Mouse (Mus musculus) layer of hippocampus, adult 11-12 months (tissue): ENCODE data around the gene Pde4d.

ENCODE experiments used
- DNase-seq: peaks from one replicate; pipeline ENCODE4 v3.0.0; 2022; ENCODE audit warnings: low spot score

Pde4d gene

DNA sequence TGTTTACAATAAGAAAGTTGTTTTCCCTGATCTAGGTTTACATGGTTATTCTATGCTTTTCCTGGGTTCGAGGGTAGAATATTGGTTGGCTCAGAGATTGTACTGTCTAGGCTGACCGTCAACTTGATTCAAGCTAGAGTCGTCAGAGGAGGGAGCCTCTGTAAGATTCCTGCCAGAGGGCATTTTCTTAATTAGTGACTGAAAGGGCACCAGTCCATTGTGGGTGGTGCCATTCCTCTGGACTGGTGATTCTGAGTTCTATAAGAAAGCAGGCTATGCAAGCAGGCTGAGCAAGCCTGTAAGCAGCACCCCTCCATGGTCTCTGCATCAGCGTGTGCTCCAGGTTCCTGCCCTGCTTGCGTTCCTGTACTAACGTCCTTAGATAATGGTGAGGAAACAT lies 1376.1 kb downstream of the Pde4d start:
- no peak for DNase-seq

DNA sequence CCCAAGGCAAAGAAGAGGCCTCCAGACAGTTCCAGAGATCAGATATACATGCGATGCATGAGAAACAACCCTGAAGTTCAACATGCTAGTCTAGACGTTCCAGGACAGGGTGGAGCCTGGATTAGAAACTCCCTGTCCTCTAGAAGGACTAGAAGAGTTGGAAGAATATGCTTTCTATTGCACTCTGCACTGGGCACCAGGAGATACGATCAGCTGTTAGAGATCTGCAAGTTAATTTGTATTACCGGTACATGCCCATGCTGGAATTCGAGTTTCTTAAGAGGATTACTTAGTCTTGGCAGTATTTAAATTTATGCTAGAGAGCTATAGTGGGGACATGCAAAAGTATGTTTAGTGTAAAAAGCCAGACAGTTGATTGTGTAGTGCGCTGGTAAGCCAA lies 1377.6 kb downstream of the Pde4d start:
- no peak for DNase-seq

DNA sequence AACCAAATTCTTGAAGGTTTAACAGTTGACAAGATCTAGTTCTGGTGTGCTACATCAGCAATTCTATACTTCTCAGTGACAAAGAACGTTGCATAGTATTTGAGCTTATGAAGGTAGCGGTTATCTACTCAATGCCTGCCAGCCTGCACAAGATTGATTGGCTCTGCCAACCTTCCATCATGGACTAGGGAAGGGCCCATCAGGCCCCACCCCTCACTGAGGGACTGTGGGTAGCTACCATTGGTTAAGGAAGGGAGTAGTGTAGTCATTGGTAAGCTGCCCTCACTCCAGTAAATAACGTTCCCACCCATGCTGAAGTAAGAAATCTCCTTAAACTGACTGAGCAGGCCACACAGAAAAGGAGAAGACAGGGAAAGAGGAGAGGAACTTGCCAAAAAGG lies 1378.2 kb downstream of the Pde4d start:
- no peak for DNase-seq

DNA sequence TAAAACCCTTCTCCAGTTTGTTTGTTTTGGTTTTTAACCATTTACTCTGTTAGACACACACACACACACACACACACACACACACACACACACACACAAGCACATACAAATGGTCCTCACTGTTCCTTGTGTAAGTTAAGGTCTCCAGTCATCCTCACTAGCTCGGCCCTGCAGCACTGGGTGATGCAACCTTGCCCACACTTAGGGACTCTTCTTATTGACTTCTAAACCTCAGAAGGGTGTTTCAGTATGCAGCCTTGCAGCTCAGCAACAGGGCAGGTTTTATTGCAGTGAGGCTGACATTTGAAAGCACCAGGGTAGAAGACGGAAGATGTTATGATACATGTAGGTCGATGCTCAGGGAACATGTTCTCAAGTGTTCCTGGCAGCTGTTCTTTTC lies 1379.7 kb downstream of the Pde4d start:
- DNase-seq = no peak

DNA sequence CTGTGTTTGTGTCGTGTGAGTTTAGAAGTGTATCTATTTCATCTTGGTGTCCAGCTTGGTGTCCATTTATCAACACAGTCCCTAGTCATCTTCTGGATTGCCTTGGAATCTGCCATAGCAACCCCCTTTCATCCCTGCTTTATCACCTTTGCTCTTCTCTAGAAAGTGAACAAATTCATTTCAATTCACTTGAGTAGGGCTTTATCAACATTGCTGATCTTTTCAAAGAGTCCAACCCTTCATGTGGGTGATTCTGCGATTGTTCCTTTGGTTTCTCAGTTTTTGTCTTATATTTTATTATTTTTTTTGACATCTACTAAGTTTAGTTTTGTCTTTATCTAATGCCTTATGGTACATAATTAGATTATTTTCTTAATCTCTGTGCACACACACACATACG lies 1385.2 kb downstream of the Pde4d start:
- no peak for DNase-seq

DNA sequence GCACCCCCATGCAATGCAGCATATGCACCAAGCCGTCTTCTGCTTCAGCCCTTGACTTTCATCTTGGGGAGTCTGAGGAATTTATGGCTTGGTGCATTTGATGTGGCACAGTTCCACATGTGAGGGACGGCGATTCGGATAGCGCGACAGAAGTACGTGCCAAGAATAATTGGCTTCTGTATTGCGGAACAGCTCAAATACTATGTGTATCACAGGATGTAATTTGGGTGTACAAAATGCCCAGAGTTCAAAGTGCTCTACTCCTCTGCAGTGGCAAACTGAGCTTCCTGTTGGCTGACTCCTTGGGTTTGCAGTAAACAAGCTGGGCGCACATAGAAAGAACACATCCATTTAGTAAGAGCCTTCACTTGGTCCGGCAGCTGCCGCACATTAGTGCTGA lies 1387.7 kb downstream of the Pde4d start:
- DNase-seq = no peak

DNA sequence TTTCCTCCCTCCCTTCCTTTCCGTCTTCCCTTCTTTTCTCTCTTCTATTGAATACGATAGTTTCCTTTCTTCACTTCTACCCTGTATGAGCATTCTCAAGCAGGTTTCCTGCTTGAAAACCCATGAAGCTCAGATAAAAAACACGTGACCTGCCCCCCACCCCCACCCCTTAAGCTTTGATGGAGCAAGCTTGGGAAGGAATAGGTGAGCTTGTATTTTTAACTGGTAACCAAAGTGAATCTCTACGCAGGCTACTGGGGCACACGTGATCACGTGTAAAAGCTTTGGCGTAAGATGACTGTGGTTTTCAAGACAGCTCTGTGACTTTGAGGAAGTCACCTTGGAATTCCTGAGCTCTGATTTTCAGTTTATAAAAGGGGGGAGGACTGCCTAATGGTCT lies 1388.2 kb downstream of the Pde4d start:
- no peak for DNase-seq

DNA sequence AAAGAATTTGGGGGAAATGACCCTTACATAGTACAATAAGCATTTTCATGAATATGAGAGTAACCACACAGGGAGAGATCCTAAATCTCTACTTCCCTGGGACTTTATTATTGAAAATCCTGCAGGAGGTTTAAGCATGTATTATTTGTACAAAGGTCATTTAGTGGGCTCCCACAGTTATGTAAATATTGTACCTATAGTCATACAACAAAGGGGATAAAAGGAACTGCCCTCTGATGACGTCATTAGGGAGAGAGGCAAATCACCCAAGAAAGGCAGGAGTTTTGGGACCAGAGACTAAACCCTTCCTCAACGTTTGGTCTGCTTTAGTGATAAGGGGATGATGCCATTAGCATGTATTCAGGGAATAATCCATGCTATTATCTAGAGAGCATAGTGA lies 1390.5 kb downstream of the Pde4d start:
- DNase-seq = no peak

DNA sequence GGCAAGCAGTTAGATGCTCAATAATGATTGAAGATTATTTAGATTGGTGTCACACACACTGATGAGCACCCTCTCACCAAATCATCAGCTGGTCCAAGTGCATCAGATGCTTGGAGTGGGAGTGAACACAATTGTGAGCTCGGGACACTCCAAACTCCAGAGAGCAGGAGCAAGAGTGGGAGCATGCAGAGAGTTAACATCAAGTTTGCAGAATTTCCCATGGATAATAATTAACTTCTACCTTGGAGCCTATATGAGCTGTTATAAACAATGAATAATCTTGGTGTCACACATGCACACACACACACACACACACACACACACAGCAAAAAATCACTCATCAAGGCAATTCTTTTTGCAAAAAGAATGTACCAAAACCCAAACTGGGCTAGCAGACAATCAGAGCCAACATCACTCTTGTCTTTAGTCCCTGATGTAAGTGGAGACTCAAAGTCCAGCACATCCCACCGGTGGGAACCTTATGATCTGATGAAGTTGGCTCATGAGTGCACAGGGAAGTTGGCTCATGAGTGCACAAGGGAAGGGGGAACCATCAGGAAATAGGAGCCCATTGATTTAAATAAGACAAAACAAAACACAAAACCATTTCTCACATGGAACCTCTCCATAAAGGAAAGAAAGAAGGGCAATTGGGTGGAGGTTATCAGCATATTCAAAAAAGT lies 1391.5 kb downstream of the Pde4d start:
- DNase-seq = no peak

DNA sequence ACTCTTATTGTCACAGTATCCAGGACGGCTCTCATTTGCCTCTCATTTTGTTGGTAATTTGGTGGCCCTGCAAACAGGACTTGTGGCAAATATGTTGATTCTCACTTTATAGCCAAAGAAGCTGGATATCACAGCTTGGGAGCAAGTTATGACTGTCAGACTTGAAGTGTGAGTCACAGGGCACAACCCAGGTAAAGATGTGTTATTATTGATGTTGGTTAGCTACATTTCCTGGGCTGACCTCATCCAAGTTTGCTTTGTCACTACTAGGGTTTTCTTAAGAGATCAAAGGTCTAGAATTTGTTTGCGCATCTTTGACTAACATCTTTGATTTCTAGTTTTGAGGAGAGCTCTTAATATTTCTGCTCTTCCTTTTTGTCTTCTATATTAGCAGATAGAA lies 1393.2 kb downstream of the Pde4d start:
- DNase-seq = no peak

DNA sequence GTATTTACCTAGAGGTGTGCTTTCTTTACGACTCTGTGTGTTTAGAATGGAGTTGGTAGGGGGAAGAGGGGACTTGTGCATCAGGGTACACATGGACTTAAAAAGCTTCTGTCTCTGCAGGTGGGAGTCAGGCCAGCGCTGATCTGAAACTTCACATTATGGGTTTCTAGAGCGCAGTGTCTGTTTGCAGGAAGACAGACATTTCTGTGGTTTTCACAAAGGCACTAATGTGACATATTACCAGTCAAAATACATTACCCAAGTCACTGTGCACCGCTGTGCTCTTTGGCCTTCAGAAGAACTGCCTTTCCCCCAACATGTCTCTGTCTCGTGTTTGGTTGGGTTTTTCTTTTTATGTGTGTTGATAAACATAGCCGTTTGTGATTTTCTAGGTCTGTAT lies 1395.1 kb downstream of the Pde4d start:
- DNase-seq = no peak

DNA sequence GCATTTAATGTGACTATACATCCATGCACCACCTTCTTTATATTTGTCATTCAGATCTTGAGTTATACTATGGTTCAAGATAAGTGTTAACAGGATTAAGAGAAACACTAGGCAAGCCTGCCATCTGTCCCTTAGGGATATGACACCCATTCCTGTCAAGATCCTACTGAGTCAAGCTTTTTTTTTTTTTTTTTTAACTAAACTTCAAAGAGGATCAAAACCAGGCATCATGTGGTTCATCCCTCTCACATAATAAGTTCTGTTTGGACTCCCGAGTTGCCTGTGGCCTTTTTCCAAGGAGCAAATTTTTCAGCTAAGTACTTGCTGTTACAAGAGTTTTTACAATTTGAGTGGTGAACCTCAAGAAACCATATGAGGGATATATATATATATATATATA lies 1414.1 kb downstream of the Pde4d start:
- no peak for DNase-seq

DNA sequence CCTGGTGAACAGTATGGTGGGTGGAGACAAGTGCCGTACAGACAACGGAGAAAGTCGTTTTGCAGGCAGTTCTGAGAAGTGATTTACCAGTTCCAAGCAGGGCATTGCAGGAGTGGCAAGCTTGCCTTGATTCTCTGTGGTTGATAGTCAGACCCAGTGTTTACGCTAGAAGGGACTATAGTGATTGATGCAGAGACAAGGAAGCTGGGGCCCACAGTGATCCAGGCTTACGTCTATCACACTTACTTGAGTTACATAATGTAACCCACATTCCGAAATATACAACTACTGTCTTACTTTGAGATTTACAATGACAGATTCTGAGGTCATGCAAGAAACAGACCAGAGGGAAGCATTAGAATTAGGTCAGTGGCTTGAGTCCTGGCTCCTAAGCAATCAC lies 1414.6 kb downstream of the Pde4d start:
- no peak for DNase-seq

DNA sequence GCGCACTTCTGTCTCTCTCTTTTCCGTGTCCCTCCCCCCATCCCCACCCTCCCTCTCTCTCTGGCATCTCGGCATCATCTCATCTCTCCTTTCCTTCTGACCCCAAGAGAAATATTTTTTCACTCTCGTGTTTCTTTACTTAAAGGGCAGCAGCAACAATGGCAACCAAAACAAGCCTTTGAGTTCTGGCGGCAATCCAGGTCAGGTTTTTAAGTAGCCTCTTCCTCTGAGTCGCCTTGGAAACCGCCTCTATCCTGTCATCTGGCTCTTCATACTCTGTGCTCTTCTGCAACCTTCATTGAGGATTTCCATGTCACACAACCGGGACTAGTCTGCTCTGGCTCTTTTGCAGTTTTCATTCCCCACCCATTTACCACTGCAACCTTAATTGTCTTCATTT lies 1430.6 kb downstream of the Pde4d start:
- no peak for DNase-seq

DNA sequence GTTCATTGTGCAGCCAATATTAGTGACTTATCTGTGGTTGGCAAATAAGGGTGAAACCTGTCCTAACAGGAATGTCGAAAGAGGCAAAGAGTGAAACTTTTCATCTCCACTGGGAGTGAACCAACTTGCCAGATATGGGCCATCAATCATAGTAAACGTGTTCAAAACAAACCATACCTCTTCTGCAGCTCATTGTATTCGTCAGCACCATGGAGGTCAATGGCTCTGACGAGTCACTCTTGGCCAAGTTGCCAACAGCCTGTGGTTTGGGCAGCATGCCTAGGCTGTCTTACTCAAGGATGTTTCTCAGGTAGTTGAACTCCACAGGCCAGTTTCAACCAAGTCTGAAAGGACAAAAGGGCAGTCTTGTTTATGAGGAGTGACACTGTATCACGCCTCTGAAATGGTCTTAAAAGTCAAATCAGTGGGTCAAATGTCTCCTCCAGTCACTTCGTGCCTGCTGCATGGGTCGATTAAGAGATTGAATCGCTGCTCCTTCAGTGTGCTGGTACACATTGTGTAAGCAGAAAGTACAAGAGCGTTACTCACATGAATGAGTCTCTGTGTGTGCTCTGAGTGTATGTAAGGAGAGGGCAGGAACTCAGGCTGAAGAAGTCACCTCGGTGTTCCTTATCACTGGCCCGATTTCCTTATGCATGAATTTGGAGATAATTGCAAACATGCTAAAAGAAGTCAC lies 1431.6 kb downstream of the Pde4d start:
- DNase-seq = no peak

DNA sequence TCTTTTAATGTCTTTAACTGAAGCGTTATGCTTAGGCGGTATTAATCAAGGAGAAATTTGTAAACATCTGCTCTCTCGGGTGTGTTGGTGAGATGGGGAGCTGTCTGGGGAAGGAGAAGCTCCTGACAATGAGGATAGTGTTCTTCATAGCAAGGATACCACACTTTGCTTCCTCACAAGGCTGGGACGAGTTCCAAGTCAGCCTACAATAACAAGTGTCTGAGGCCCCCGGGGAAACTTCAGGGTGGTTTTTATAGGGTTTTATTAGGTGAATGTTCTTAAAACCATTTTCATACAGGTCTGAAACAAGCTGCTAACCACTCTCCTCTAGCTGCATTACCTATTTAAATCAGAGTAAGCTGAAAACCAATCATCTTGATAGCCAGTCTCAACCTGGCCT lies 1433.9 kb downstream of the Pde4d start:
- no peak for DNase-seq

DNA sequence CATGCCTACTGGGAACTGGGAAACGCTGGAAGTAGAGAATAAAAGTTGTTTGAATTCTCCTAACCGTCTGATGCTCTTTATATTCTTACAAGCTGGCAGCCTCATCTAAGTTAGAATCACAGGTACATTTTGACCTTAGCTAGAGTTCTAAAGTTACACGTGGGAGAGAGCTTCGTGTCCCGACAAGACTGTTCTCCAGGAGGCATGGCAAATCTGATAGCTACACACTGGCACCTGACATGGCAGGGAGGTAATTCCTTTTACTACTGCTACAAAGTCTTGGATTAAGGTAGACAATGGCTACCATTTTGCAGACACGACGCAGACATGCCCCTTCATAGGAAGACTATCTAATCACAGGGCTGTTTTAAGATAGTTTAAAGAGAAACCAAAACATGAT lies 1435.1 kb downstream of the Pde4d start:
- DNase-seq = no peak

DNA sequence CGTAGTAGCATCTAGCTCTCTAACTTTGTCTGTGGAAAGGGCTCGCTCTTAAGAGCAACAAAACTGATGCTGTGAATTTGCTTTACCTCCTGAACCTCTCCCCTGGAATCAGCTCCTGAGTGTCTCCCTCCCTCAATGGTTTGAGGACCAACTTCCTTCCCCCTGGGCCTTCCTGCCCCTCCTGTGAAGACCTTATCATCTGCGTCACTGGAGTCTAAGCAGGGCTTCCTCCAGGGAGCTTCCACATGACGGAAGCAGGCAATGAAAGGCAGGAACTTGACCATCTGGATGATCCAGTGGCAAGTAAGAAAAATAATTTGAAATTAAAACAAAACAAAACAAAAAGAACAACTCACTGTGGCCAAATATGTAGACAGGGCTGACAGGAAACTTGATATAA lies 1438.5 kb downstream of the Pde4d start:
- DNase-seq = no peak

DNA sequence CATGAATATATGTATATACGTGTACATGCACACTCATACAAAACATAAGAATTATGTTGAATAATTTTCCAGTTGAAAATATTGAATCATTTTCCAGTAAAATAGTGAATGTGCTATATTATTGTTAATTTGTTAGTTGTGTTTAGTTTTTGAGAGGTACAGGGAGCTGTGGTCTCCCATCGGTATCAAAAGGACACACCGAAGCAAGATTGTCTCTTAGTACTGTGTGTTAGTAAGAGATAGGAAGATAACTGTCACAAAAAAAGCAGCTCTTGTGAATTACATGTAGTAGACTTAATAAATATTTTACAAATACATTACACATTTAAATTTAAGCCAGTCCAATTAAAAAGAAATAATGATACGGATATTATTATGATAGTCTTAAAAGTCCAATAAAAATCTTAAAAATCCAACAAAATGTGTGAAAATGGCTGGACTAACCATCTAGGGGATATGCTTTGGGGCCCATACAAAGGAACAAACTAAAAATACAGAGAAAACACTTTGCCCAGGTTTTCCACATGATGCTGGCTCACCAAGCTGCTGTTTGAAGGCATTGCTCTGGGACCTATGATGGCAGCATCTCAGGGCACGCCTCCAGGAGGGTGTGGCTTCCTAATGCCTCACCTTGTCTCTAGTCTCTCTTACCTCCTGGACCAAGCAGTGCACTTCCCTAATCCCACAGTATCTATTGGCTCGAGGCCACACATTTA lies 1441.6 kb downstream of the Pde4d start:
- no peak for DNase-seq

DNA sequence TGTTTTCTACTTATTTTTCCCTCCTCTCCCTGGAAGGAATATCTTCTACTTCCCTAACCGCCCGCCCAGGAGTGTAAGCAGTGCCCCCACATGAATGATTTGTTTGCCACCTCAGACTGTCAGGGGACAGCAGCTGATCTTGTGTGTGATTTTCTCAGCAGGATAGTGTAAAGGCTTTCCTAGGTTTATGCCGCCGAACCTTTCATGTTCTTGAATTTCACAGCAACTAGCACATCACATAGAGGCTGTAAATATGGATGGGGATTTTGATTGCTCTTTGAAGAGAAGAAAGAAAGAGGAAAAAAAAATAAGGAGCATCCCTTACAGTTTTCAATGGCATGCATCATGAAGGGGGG lies 1442.1 kb downstream of the Pde4d start:
- no peak for DNase-seq

DNA sequence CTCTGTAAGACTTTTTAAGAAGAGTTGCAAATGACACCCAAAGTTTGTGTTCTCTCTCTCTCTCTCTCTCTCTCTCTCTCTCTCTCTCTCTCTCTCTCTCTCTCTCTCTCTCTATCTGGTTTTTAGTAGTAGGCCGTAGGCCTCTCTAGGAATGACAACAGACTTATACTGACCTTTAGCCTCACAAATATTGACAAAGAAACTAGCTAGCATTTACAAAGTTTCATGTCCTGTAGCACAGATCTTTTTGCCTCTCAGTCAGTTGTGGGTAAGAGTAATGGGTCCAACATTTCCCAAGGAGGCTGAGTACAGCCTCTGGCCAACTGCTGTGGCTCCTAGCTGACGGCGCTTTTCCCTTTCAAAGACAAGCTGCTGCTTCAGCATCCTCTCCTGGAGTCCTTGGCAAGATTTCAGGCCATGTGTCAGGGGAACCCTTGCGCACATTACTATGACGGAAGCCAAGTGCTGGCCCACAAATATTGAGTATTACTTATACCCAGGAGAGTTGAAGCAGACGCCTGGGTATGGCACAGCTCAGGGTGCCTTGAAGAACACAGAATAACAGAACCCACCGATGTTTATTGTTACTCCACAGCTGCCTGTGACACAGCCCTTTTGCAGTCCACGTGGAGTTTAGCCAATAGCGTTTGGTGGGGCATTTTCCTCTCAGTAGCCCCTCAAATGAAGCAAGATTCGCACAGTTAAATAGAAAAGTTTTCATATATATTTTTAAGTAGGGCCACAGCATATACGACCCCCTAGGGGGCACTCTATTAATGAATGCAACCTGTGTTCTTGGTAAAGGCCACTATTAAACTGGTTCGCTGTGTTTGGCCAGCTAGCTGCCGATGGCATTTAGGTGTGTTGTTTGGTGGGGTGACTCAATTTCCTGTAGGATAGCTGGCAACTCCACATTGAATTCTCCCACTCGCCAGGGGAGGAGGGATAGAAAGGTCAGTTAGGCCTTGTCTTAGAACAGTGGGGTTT lies 1450.0 kb downstream of the Pde4d start:
- no peak for DNase-seq

DNA sequence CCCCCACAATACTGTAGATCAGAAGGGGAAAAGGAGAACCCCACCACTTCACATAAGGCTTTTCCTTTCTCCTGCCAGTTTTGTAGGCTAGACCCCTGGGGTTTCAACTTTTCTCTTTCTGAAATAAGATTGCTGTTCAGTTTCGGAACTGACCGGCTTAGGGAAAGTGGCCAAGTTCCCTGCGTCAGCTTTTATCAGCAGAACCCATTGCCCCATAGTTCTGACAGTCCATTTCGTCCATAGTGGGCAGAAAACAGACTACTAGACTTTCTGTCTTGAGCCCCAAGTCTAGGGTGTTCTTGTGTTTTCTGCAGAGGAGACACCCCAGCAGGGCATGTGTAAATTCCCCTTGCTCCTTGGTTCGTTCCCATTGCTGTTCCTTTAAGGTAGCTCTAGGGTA lies 1452.1 kb downstream of the Pde4d start:
- no peak for DNase-seq
